Mouse (Mus musculus): ENCODE results near the gene Cfap52. TPM values are rescaled to one million over a fixed set of nuclear protein-coding genes. Genes with fewer than 3 reads are reported as not detected.
A peak's percentile ranks its signal among the peaks of the same experiment; 100 is the strongest.

Cfap52 gene
- 0.04 TPM for polyA plus RNA-seq (2012; fragmentation: generic; extraction: Trizol)
- long read RNA-seq, experiment 1, result 0 reads
- long read RNA-seq, experiment 2, result 0 reads

- Histone ChIP-seq H3K36me3 (ENCODE audit: control insufficient read depth, insufficient read depth) (no peaks in the 10 kb centered on the region), H3K27me3 (ENCODE audit: control insufficient read depth, insufficient read depth, insufficient read length) (no peaks in the 10 kb centered on the region), H3K79me3 (ENCODE audit: low read depth) (no peaks in the 10 kb centered on the region), H3K79me2 (ENCODE audit: control insufficient read depth, insufficient read depth) (peaks cover 17% of the 10 kb centered on the region), H3K4me3 (ENCODE audit: insufficient read depth, poor library complexity, severe bottlenecking) (peak within 1 kb of the TSS; percentile 94), H3ac (ENCODE audit: control insufficient read depth, insufficient read length, low read depth) (peak within 1 kb of the TSS; percentile 70)
- TF ChIP-seq FOSL1 (IDR thresholded peaks at IDR 0.05; ENCODE audit: insufficient read depth, low read length, poor library complexity, severe bottlenecking) (no peak), CEBPB (IDR thresholded peaks at IDR 0.05; ENCODE audit: low read depth) (no peak), MAX (IDR thresholded peaks at IDR 0.05) (no peak), CTCF (IDR thresholded peaks at IDR 0.05; ENCODE audit: control insufficient read depth, insufficient read depth, insufficient read length) (no peak), MYOD1 (IDR thresholded peaks at IDR 0.05; ENCODE audit: control insufficient read depth, insufficient read length, low read depth) (no peak), MYOG (IDR thresholded peaks at IDR 0.05; ENCODE audit: control insufficient read depth, extremely low read depth, insufficient read length) (no peak), USF1 (IDR thresholded peaks at IDR 0.05; ENCODE audit: low read depth) (no peak)
Measured at GRCm38 (mm10) chr11:67965242-67965883, at the start of gene Cfap52. Gene Cfap52 (minus strand): TSS chr11:67965651.

- no peaks in the 10 kb centered on the region for H3K27me3 ChIP-seq (ENCODE audit: control insufficient read depth, insufficient read depth, insufficient read length)
- no peak overlapping the region for H3K4me3 ChIP-seq (ENCODE audit: insufficient read depth, poor library complexity, severe bottlenecking)
- no peaks in the 10 kb centered on the region for H3K79me3 ChIP-seq (ENCODE audit: low read depth)
- H3K79me2 ChIP-seq (ENCODE audit: control insufficient read depth, insufficient read depth), result no peaks in the 10 kb centered on the region
- no peaks in the 10 kb centered on the region for H3K36me3 ChIP-seq (ENCODE audit: control insufficient read depth, insufficient read depth)
- TF ChIP-seq MYOG (IDR thresholded peaks at IDR 0.05; ENCODE audit: control insufficient read depth, extremely low read depth, insufficient read length) (no peak), MAX (IDR thresholded peaks at IDR 0.05) (no peak), CEBPB (IDR thresholded peaks at IDR 0.05; ENCODE audit: low read depth) (no peak), FOSL1 (IDR thresholded peaks at IDR 0.05; ENCODE audit: insufficient read depth, low read length, poor library complexity, severe bottlenecking) (no peak), MYOD1 (IDR thresholded peaks at IDR 0.05; ENCODE audit: control insufficient read depth, insufficient read length, low read depth) (no peak), CTCF (IDR thresholded peaks at IDR 0.05; ENCODE audit: control insufficient read depth, insufficient read depth, insufficient read length) (no peak), USF1 (IDR thresholded peaks at IDR 0.05; ENCODE audit: low read depth) (no peak)
- H3ac ChIP-seq (ENCODE audit: control insufficient read depth, insufficient read length, low read depth), result no peak overlapping the region
Measured at GRCm38 (mm10) chr11:68012207-68012606, 46.8 kb upstream of the Cfap52 start.

GRCm38 (mm10) chr11:68009377-68009776 lies 43.9 kb upstream of the Cfap52 start:
- no peaks in the 10 kb centered on the region for H3K36me3 ChIP-seq (ENCODE audit: control insufficient read depth, insufficient read depth)
- H3K79me3 ChIP-seq (ENCODE audit: low read depth), result no peaks in the 10 kb centered on the region
- H3K79me2 ChIP-seq (ENCODE audit: control insufficient read depth, insufficient read depth), result no peaks in the 10 kb centered on the region
- no peak overlapping the region for H3K4me3 ChIP-seq (ENCODE audit: insufficient read depth, poor library complexity, severe bottlenecking)
- no peaks in the 10 kb centered on the region for H3K27me3 ChIP-seq (ENCODE audit: control insufficient read depth, insufficient read depth, insufficient read length)
- TF ChIP-seq MYOG (IDR thresholded peaks at IDR 0.05; ENCODE audit: control insufficient read depth, extremely low read depth, insufficient read length) (no peak), MAX (IDR thresholded peaks at IDR 0.05) (no peak), USF1 (IDR thresholded peaks at IDR 0.05; ENCODE audit: low read depth) (no peak), MYOD1 (IDR thresholded peaks at IDR 0.05; ENCODE audit: control insufficient read depth, insufficient read length, low read depth) (no peak), FOSL1 (IDR thresholded peaks at IDR 0.05; ENCODE audit: insufficient read depth, low read length, poor library complexity, severe bottlenecking) (no peak)
- no peak overlapping the region for H3ac ChIP-seq (ENCODE audit: control insufficient read depth, insufficient read length, low read depth)

- TF ChIP-seq CTCF (IDR thresholded peaks at IDR 0.05; ENCODE audit: control insufficient read depth, insufficient read depth, insufficient read length) (no peak), MYOG (IDR thresholded peaks at IDR 0.05; ENCODE audit: control insufficient read depth, extremely low read depth, insufficient read length) (no peak), MYOD1 (IDR thresholded peaks at IDR 0.05; ENCODE audit: control insufficient read depth, insufficient read length, low read depth) (no peak), CEBPB (IDR thresholded peaks at IDR 0.05; ENCODE audit: low read depth) (no peak), FOSL1 (IDR thresholded peaks at IDR 0.05; ENCODE audit: insufficient read depth, low read length, poor library complexity, severe bottlenecking) (no peak), USF1 (IDR thresholded peaks at IDR 0.05; ENCODE audit: low read depth) (no peak), MAX (IDR thresholded peaks at IDR 0.05) (no peak)
- Histone ChIP-seq H3K79me3 (ENCODE audit: low read depth) (no peaks in the 10 kb centered on the region), H3K27me3 (ENCODE audit: control insufficient read depth, insufficient read depth, insufficient read length) (no peaks in the 10 kb centered on the region), H3K4me3 (ENCODE audit: insufficient read depth, poor library complexity, severe bottlenecking) (no peak overlapping the region), H3K36me3 (ENCODE audit: control insufficient read depth, insufficient read depth) (no peaks in the 10 kb centered on the region), H3K79me2 (ENCODE audit: control insufficient read depth, insufficient read depth) (no peaks in the 10 kb centered on the region), H3ac (ENCODE audit: control insufficient read depth, insufficient read length, low read depth) (no peak overlapping the region)
Measured at GRCm38 (mm10) chr11:68007645-68008044, 42.2 kb upstream of the Cfap52 start.

- H3K79me3 ChIP-seq (ENCODE audit: low read depth), result no peaks in the 10 kb centered on the region
Measured at GRCm38 (mm10) chr11:68006216-68006789, 40.9 kb upstream of the Cfap52 start.

More at GRCm38 (mm10) chr11:68006216-68006789, 40.9 kb upstream of the Cfap52 start:
- H3K79me2 ChIP-seq (ENCODE audit: control insufficient read depth, insufficient read depth), result no peaks in the 10 kb centered on the region
- TF ChIP-seq CEBPB (IDR thresholded peaks at IDR 0.05; ENCODE audit: low read depth) (no peak), MYOD1 (IDR thresholded peaks at IDR 0.05; ENCODE audit: control insufficient read depth, insufficient read length, low read depth) (no peak), FOSL1 (IDR thresholded peaks at IDR 0.05; ENCODE audit: insufficient read depth, low read length, poor library complexity, severe bottlenecking) (no peak), MAX (IDR thresholded peaks at IDR 0.05) (no peak), MYOG (IDR thresholded peaks at IDR 0.05; ENCODE audit: control insufficient read depth, extremely low read depth, insufficient read length) (no peak), USF1 (IDR thresholded peaks at IDR 0.05; ENCODE audit: low read depth) (no peak), CTCF (IDR thresholded peaks at IDR 0.05; ENCODE audit: control insufficient read depth, insufficient read depth, insufficient read length) (no peak)
- no peak overlapping the region for H3ac ChIP-seq (ENCODE audit: control insufficient read depth, insufficient read length, low read depth)
- H3K4me3 ChIP-seq (ENCODE audit: insufficient read depth, poor library complexity, severe bottlenecking), result no peak overlapping the region
- H3K27me3 ChIP-seq (ENCODE audit: control insufficient read depth, insufficient read depth, insufficient read length), result no peaks in the 10 kb centered on the region
- H3K36me3 ChIP-seq (ENCODE audit: control insufficient read depth, insufficient read depth), result no peaks in the 10 kb centered on the region

All from C2C12 (cell line).